Mouse (Mus musculus): ENCODE measurements around the gene Gck. TPM values are rescaled to one million over a fixed set of nuclear protein-coding genes. Genes with fewer than 3 reads are reported as not detected.
"Not testable (repeated sequence)": the region's sequence is repeated elsewhere in the genome, so short reads cannot be mapped to it uniquely, and the experiment has no call there.

Gck gene
- total RNA-seq, 2 experiments from 2014 or later, result 0.29 to 1.3 TPM

- DNase-seq, result peak; percentile 59
- intact Hi-C loops (cut with DNase I; ENCODE audit: low total_unique reads), result no loop called here
Observed at GRCm38 (mm10) chr11:5892151-5892591, 57.7 kb downstream of the Gck start.

GRCm38 (mm10) chr11:5888563-5888962 lies 61.3 kb downstream of the Gck start:
- intact Hi-C loops (cut with DNase I; ENCODE audit: low total_unique reads); DNase-seq: not testable (repeated sequence)

DNA sequence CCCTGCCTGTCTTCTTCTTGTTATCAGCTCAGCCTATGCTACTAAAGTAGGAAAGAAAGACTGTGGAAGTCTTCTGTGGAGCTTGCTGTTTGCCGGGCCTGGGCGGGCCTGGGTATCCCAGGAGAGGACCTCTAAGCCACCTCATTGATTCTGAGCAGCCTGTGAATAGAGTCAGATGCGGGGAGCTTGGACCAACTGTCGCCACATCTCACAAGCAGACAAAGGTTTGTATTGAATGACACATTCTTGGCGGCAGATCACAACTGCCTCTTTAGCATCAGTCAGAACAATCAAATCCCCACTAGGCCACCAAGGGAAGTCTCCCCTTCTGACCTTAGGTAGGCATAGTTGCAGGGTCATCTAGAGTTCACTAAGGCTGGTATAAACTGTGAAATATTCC lies 62.6 kb downstream of the Gck start:
- no peak for DNase-seq
- intact Hi-C loops (cut with DNase I; ENCODE audit: low total_unique reads), result no loop called here

DNA sequence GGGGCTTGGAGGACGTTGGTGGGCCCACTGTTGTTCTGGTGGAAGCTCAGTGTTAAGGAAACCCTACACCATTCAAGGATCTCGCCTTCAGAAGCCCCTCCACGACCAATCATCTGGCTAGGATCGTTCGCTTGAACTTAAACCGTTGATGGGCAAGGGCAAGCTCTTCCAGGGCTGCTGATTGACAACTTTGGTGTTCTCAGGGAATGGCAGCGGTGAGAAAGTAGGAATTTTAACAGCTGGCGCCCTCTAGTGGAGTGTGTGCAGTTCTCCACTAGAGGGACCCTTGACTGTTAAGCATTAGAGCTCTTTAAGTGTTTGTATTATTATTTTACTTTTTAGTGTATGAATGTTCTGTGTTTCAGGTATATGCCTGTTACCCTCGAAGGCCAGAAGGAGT lies 63.7 kb downstream of the Gck start:
- intact Hi-C loops (cut with DNase I; ENCODE audit: low total_unique reads), result no loop called here
- peak; percentile 59 for DNase-seq

DNA sequence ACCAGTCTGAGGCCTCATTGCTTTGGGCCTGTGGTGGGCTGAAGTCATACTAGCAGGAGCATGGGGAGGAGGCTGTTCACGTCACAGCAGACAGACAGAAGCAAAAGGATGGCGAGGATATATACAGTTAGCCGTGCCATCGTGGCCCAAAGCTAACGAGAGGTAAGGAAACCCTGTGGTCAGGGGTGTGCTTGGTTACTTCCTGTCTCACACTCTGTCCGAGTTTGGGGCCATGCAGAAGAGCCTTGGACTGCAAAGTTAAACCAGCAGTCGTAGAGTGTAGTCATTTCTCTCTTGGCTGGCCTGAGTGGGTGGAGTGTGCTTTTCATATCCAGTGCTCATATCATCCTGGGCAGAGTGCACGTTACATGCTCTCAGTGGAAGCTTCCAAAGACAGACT lies 67.4 kb downstream of the Gck start:
- intact Hi-C loops (cut with DNase I; ENCODE audit: low total_unique reads), result loop anchor here (5.0 kb wide), 2 partner anchors 35 to 90 kb away; no protein-coding TSS in a partner anchor
- DNase-seq, result no peak

- intact Hi-C loops (cut with DNase I; ENCODE audit: low total_unique reads), result loop anchor here (5.0 kb wide), 2 partner anchors 33 to 88 kb away; no protein-coding TSS in a partner anchor
- DNase-seq, result peak; percentile 65
Observed at GRCm38 (mm10) chr11:5879905-5880304, 70.0 kb downstream of the Gck start.

- DNase-seq, result no peak
- intact Hi-C loops (cut with DNase I; ENCODE audit: low total_unique reads), result no loop called here
Observed at GRCm38 (mm10) chr11:5878661-5879060, 71.2 kb downstream of the Gck start.

- intact Hi-C loops (cut with DNase I; ENCODE audit: low total_unique reads), result no loop called here
- peak; percentile 99 for DNase-seq
Observed at GRCm38 (mm10) chr11:5877921-5878526, 71.9 kb downstream of the Gck start, which contains the start of gene Pold2. Gene Pold2 (minus strand): TSS chr11:5878292.

DNA sequence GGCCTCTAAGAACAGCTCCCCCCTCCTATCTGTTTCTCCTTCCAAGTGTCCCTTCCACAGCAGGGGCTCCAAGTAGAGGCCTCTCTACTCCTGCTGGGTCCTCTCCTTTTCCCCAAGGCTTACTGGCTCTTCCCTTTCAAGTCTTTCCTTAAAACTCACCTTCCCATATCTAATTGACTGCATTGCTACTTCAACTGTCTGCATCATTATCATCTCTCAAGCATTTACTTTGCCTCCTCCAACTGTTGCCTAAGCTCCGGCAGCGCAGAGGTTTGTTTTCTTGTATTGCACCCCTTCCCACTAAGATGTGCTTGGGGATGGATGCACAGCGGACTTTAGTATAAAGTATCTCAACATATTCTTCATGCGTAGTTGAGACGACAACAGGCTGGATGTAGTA lies 72.5 kb downstream of the Gck start:
- DNase-seq, result no peak
- intact Hi-C loops (cut with DNase I; ENCODE audit: low total_unique reads), result no loop called here

GRCm38 (mm10) chr11:5873192-5873591 lies 76.7 kb downstream of the Gck start:
- intact Hi-C loops (cut with DNase I; ENCODE audit: low total_unique reads), result no loop called here
- no peak for DNase-seq

GRCm38 (mm10) chr11:5872707-5873106 lies 77.2 kb downstream of the Gck start:
- intact Hi-C loops (cut with DNase I; ENCODE audit: low total_unique reads), result no loop called here
- DNase-seq, result no peak

DNA sequence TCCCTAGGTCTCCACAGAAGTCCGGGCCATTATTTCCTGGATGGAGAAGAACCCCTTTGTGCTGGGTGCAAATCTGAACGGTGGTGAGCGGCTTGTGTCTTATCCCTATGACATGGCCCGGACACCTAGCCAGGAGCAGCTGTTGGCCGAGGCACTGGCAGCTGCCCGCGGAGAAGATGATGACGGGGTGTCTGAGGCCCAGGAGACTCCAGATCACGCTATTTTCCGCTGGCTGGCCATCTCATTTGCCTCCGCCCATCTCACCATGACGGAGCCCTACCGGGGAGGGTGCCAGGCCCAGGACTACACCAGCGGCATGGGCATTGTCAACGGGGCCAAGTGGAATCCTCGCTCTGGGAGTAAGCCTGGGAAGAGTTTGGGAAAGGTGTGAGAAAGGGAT lies 79.8 kb downstream of the Gck start:
- DNase-seq, result peak; percentile 54
- intact Hi-C loops (cut with DNase I; ENCODE audit: low total_unique reads), result no loop called here

GRCm38 (mm10) chr11:5869331-5869730 lies 80.5 kb downstream of the Gck start:
- intact Hi-C loops (cut with DNase I; ENCODE audit: low total_unique reads), result no loop called here
- DNase-seq, result no peak

GRCm38 (mm10) chr11:5868324-5868723 lies 81.6 kb downstream of the Gck start:
- intact Hi-C loops (cut with DNase I; ENCODE audit: low total_unique reads), result no loop called here
- no peak for DNase-seq

- no peak for DNase-seq
- intact Hi-C loops (cut with DNase I; ENCODE audit: low total_unique reads), result no loop called here
Observed at GRCm38 (mm10) chr11:5867196-5867595, 82.7 kb downstream of the Gck start.

GRCm38 (mm10) chr11:5862394-5863105 lies 87.3 kb downstream of the Gck start:
- no peak for DNase-seq
- intact Hi-C loops (cut with DNase I; ENCODE audit: low total_unique reads), result no loop called here

GRCm38 (mm10) chr11:5861678-5862393 lies 88.0 kb downstream of the Gck start, which contains the start of gene Aebp1:
Gene Aebp1 (plus strand): TSS chr11:5861947.
- intact Hi-C loops (cut with DNase I; ENCODE audit: low total_unique reads), result no loop called here
- peak; percentile 78 for DNase-seq

DNA sequence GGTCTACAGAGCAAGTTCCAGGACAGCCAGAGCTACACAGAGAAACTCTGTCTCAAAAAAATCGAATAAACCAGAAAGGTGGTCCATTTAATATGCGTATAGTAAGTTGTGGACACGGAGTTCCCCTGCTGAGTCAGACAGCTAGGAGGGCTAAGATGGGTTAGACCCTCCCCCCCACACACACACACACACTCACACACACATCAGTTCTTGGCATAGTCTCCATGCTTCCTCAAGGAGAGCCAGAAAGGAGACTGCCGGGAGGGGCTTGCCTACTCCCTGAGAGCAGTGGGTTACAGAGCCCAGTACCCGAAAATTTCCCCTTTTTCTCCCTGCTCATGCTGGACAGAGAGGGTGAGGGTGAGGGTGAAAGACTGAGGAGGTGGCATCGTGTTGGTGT lies 89.2 kb downstream of the Gck start:
- intact Hi-C loops (cut with DNase I; ENCODE audit: low total_unique reads), result no loop called here
- DNase-seq, result no peak

GRCm38 (mm10) chr11:5859883-5860550 lies 89.9 kb downstream of the Gck start:
- no peak for DNase-seq
- intact Hi-C loops (cut with DNase I; ENCODE audit: low total_unique reads), result no loop called here

GRCm38 (mm10) chr11:5858723-5859122 lies 91.2 kb downstream of the Gck start:
- no peak for DNase-seq
- intact Hi-C loops (cut with DNase I; ENCODE audit: low total_unique reads), result no loop called here
